In the genomic region with DNA sequence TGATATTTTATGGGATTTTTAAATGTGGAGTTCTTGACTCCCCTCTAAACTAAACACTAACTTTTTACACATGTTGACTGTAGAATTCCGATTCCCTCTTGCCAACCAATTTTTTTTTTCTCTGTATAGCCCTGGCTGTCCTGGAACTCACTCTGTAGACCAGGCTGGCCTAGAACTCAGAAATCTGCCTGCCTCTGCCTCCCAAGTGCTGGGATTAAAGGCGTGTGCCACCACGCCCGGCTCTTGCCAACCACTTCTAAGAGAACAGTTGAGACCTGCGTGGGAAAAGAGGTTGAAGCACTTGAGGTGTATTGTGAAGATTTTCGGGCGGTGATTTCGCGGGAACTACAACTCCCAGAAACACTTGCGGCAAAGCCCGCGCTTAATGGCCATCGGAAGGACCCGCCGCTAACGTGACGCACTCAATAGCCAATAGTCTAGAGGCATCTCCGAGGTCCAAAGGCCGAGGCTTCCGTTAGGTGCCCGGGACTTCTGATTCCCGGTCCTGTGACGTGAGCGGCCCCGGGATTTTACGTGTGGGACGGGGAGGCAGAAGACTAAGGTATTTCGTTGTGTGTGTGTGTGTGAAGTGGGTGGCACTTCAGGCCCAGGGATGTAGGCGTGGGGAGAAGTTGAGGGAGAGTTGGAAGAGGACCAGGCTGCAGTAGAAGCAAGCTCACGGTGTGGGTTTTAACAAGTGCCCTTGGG, we compare ENCODE assay signal across 1 mouse cellular context.
A peak's percentile ranks its signal among the peaks of the same experiment; 100 is the strongest.
TF ChIP-seq lines count a peak whose summit lies in the region.

A gene (plus strand): TSS at position 414 of the 708 bp plus-strand sequence.

TF ChIP-seq in MEL, 35 proteins besides CTCF, POLR2A, EP300 and RAD21 (continued from another document):
- TF ChIP-seq USF1 (IDR thresholded peaks at IDR 0.05; ENCODE audit: low read depth, low read length) (peak; percentile 81), E2F4 (IDR thresholded peaks at IDR 0.05; ENCODE audit: borderline replicate concordance, low read depth, low read length) (peak; percentile 91; the same call in 1 of the 2 replicates), MAZ (IDR thresholded peaks at IDR 0.05; ENCODE audit: low read depth, low read length) (no peak), NELFE (IDR thresholded peaks at IDR 0.05; ENCODE audit: low read depth, low read length) (peak; percentile 69), MYB (IDR thresholded peaks at IDR 0.05; ENCODE audit: low read depth, low read length) (no peak), MAFK (IDR thresholded peaks at IDR 0.05; ENCODE audit: borderline replicate concordance, low read depth, low read length) (no peak), ZKSCAN1 (IDR thresholded peaks at IDR 0.05; ENCODE audit: low read depth, low read length) (no peak), TAL1 (IDR thresholded peaks at IDR 0.05; ENCODE audit: low read length) (no peak), ETS1 (IDR thresholded peaks at IDR 0.05; ENCODE audit: low read depth, low read length) (0 out of 2 replicates have a peak, but pooled peaks have one; percentile 37), ZMIZ1 (IDR thresholded peaks at IDR 0.05; ENCODE audit: low read depth, low read length) (peak; percentile 37; the same call in 1 of the 2 replicates), CHD2 (IDR thresholded peaks at IDR 0.05; ENCODE audit: low read length) (peak; percentile 58), MYC (IDR thresholded peaks at IDR 0.05; ENCODE audit: low read depth, low read length) (no peak), MAX (IDR thresholded peaks at IDR 0.05; ENCODE audit: low read length) (peak; percentile 42; the same call in 1 of the 2 replicates), TBP (IDR thresholded peaks at IDR 0.05; ENCODE audit: low read depth, low read length) (0 out of 2 replicates have a peak, but pooled peaks have one; percentile 9)
